Mouse (Mus musculus): ENCODE results near the gene Nudt16. TPM values are rescaled to one million over a fixed set of nuclear protein-coding genes. Genes with fewer than 3 reads are reported as not detected.

Nudt16 gene
- polyA plus RNA-seq, 1 experiment from 2014 or later = 16.2 TPM

GRCm38 (mm10) chr9:105101911-105102310, 29.7 kb downstream of the Nudt16 start:
- Histone ChIP-seq H3K27me3 (ENCODE audit: control insufficient read depth, insufficient read depth, low read length) (no peaks in the 10 kb centered on the region), H3K9ac (ENCODE audit: low read length) (no peak overlapping the region), H3K27ac (ENCODE audit: low read depth, low read length) (no peak overlapping the region), H3K9me3 (ENCODE audit: control insufficient read depth, low read length) (no peaks in the 10 kb centered on the region), H3K4me2 (ENCODE audit: low read depth) (no peak overlapping the region), H3K4me3 (ENCODE audit: low read depth, low read length) (no peak overlapping the region), H3K4me1 (ENCODE audit: control insufficient read depth, insufficient read depth, low read length) (peaks cover 2% of the 10 kb centered on the region; the same call in 1 of the 2 replicates), H3K36me3 (ENCODE audit: control insufficient read depth, insufficient read depth, low read length) (no peaks in the 10 kb centered on the region)
- DNase-seq (ENCODE audit: low spot score) (no peak), ATAC-seq (ENCODE audit: insufficient read depth, low FRiP score, low TSS enrichment) (no peak)
- WGBS = 70% methylated on average over 1 of the region's 1 CpGs

- Histone ChIP-seq H3K9ac (ENCODE audit: low read length) (no peak overlapping the region), H3K4me2 (ENCODE audit: low read depth) (no peak overlapping the region), H3K4me3 (ENCODE audit: low read depth, low read length) (no peak overlapping the region), H3K9me3 (ENCODE audit: control insufficient read depth, low read length) (no peaks in the 10 kb centered on the region), H3K4me1 (ENCODE audit: control insufficient read depth, insufficient read depth, low read length) (peaks cover 2% of the 10 kb centered on the region; the same call in 1 of the 2 replicates), H3K27me3 (ENCODE audit: control insufficient read depth, insufficient read depth, low read length) (no peaks in the 10 kb centered on the region), H3K27ac (ENCODE audit: low read depth, low read length) (no peak overlapping the region), H3K36me3 (ENCODE audit: control insufficient read depth, insufficient read depth, low read length) (no peaks in the 10 kb centered on the region)
- no peak for ATAC-seq (ENCODE audit: insufficient read depth, low FRiP score, low TSS enrichment)
- DNase-seq (ENCODE audit: low spot score) = no peak
- 68% methylated on average over 15 of the region's 15 CpGs for WGBS
Measured at GRCm38 (mm10) chr9:105100807-105101570, 30.6 kb downstream of the Nudt16 start.

- ATAC-seq (ENCODE audit: insufficient read depth, low FRiP score, low TSS enrichment) = no peak
- 91% methylated on average over 3 of the region's 3 CpGs for WGBS
- Histone ChIP-seq H3K9ac (ENCODE audit: low read length) (no peak overlapping the region), H3K4me1 (ENCODE audit: control insufficient read depth, insufficient read depth, low read length) (no peaks in the 10 kb centered on the region), H3K9me3 (ENCODE audit: control insufficient read depth, low read length) (no peaks in the 10 kb centered on the region), H3K27ac (ENCODE audit: low read depth, low read length) (no peak overlapping the region), H3K27me3 (ENCODE audit: control insufficient read depth, insufficient read depth, low read length) (no peaks in the 10 kb centered on the region), H3K4me2 (ENCODE audit: low read depth) (no peak overlapping the region), H3K36me3 (ENCODE audit: control insufficient read depth, insufficient read depth, low read length) (peaks cover 3% of the 10 kb centered on the region; the same call in 1 of the 2 replicates), H3K4me3 (ENCODE audit: low read depth, low read length) (no peak overlapping the region)
- no peak for DNase-seq (ENCODE audit: low spot score)
Measured at GRCm38 (mm10) chr9:105080246-105080645, 51.4 kb downstream of the Nudt16 start.

Other genes with a start within 250 kb of the Nudt16 start
- gene Mrpl3, start 78.6 kb downstream of the Nudt16 start, polyA plus RNA-seq (2014; fragmentation: Nextera tagmentation; extraction: Ambion mirVana) = 119 and 123 TPM in 2 replicates
- gene 1700080E11Rik, start 13.3 kb upstream of the Nudt16 start, polyA plus RNA-seq (2014; fragmentation: Nextera tagmentation; extraction: Ambion mirVana) = not detected in 2 replicates

All from neural tube, embryonic 11.5 days (tissue).